Mouse (Mus musculus): ENCODE results near the gene Il12rb1. TPM values are rescaled to one million over a fixed set of nuclear protein-coding genes. Genes with fewer than 3 reads are reported as not detected.

Il12rb1 gene
- polyA plus RNA-seq, 1 experiment from 2014 or later, result 0.22 TPM

GRCm38 (mm10) chr8:70843214-70843773, 35.0 kb downstream of the Il12rb1 start:
- H3K4me1 ChIP-seq (replicated peaks), result peaks cover 77% of the 10 kb centered on the region
- H3K4me2 ChIP-seq, result peak overlapping the region; percentile 91
- peak overlapping the region; percentile 72 for H3K9ac ChIP-seq
- H3K27ac ChIP-seq (replicated peaks), result peak overlapping the region; percentile 98
- H3K9me3 ChIP-seq (replicated peaks), result no peaks in the 10 kb centered on the region
- peak; percentile 55 for ATAC-seq (ENCODE audit: insufficient read depth)
- H3K27me3 ChIP-seq, result peaks cover 17% of the 10 kb centered on the region
- 17% methylated on average over 5 of the region's 5 CpGs for WGBS (ENCODE audit: insufficient replicate concordance)
- H3K4me3 ChIP-seq (replicated peaks), result peak overlapping the region; percentile 63
- no peaks in the 10 kb centered on the region for H3K36me3 ChIP-seq (replicated peaks)

DNA sequence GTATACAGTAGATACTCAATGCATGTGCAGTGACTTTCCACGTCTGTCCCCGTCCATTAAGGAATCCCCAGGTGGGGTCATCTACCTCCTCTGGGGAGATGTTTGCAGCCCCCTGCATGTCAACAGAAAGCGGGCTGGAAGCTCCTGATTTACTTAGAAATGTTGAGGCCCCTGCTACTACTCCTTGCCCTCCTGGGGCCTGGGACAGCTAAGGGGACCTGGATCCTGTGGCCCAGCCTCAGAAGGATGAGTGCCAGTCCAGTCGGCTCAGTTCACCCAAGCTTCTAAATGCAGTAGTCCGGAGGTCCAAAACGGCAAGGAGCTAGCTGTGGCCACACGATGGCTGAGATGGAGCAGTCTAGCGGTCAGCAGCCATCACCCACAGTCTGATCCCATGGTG, 35.7 kb downstream of the Il12rb1 start:
- Histone ChIP-seq H3K4me3 (replicated peaks) (peak overlapping the region; percentile 63), H3K4me1 (replicated peaks) (peaks cover 70% of the 10 kb centered on the region), H3K27ac (replicated peaks) (peak overlapping the region; percentile 98), H3K4me2 (peak overlapping the region; percentile 91), H3K9me3 (replicated peaks) (no peaks in the 10 kb centered on the region), H3K9ac (peak overlapping the region; percentile 72), H3K36me3 (replicated peaks) (no peaks in the 10 kb centered on the region), H3K27me3 (peaks cover 24% of the 10 kb centered on the region)
- 63% methylated on average over 8 of the region's 8 CpGs for WGBS (ENCODE audit: insufficient replicate concordance)
- no peak for ATAC-seq (ENCODE audit: insufficient read depth)

GRCm38 (mm10) chr8:70844523-70844922, 36.3 kb downstream of the Il12rb1 start:
- 2% methylated on average over 6 of the region's 6 CpGs for WGBS (ENCODE audit: insufficient replicate concordance)
- peak overlapping the region; percentile 91 for H3K4me2 ChIP-seq
- H3K9ac ChIP-seq, result peak overlapping the region; percentile 72
- no peaks in the 10 kb centered on the region for H3K9me3 ChIP-seq (replicated peaks)
- H3K4me3 ChIP-seq (replicated peaks), result peak overlapping the region; percentile 63
- H3K27me3 ChIP-seq, result peaks cover 29% of the 10 kb centered on the region
- H3K4me1 ChIP-seq (replicated peaks), result peaks cover 69% of the 10 kb centered on the region
- peak overlapping the region; percentile 98 for H3K27ac ChIP-seq (replicated peaks)
- H3K36me3 ChIP-seq (replicated peaks), result no peaks in the 10 kb centered on the region
- no peak for ATAC-seq (ENCODE audit: insufficient read depth)

- Histone ChIP-seq H3K9ac (peak overlapping the region; percentile 12; the same call in 1 of the 2 replicates), H3K27me3 (peaks cover 30% of the 10 kb centered on the region), H3K4me1 (replicated peaks) (peaks cover 67% of the 10 kb centered on the region), H3K27ac (replicated peaks) (peak overlapping the region; percentile 98), H3K4me3 (replicated peaks) (no peak overlapping the region), H3K36me3 (replicated peaks) (no peaks in the 10 kb centered on the region), H3K4me2 (no peak overlapping the region), H3K9me3 (replicated peaks) (no peaks in the 10 kb centered on the region)
- 51% methylated on average over 5 of the region's 5 CpGs for WGBS (ENCODE audit: insufficient replicate concordance)
- no peak for ATAC-seq (ENCODE audit: insufficient read depth)
Measured at GRCm38 (mm10) chr8:70845108-70845507, 36.9 kb downstream of the Il12rb1 start.

GRCm38 (mm10) chr8:70846371-70847154, 38.3 kb downstream of the Il12rb1 start:
- 49% methylated on average over 15 of the region's 15 CpGs for WGBS (ENCODE audit: insufficient replicate concordance)
- Histone ChIP-seq H3K9me3 (replicated peaks) (no peaks in the 10 kb centered on the region), H3K27ac (replicated peaks) (no peak overlapping the region), H3K4me3 (replicated peaks) (no peak overlapping the region), H3K36me3 (replicated peaks) (no peaks in the 10 kb centered on the region), H3K4me1 (replicated peaks) (peaks cover 64% of the 10 kb centered on the region), H3K9ac (no peak overlapping the region), H3K27me3 (peaks cover 30% of the 10 kb centered on the region), H3K4me2 (no peak overlapping the region)
- no peak for ATAC-seq (ENCODE audit: insufficient read depth)

DNA sequence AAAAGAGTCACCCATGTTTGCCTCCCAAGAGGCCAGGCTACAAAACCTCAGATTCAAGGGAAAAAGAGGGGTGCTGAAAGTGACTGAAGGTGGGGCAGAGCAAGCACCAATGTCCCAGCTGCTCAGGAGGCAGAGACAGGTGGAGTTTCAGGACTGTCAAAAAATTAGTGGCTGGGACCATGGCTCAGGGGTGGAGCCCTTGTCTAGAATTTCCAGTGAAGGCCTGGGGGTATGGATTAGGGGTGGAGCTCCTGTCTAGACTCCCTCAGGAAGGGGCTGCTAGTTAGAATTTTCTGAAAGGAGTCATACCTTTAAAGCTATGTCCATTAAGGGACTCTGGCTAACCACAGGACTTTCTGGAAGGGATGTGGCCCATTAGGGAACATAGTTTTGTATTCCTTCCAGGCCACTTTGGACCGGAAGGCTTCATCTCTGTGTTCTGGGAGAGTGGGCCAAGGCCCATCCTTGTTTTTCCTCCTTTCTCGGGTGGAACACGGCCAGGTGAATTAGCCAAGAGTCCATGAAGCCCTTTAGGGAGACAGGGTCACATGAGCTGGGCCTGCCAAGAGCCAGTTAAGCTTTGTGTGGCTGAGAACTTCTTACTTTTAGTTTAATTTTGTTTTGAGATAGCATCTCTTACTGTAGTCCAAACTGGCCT, 41.2 kb downstream of the Il12rb1 start:
- Histone ChIP-seq H3K4me3 (replicated peaks) (no peak overlapping the region), H3K27me3 (peaks cover 46% of the 10 kb centered on the region), H3K36me3 (replicated peaks) (no peaks in the 10 kb centered on the region), H3K9ac (no peak overlapping the region), H3K9me3 (replicated peaks) (no peaks in the 10 kb centered on the region), H3K4me2 (no peak overlapping the region), H3K4me1 (replicated peaks) (peaks cover 40% of the 10 kb centered on the region), H3K27ac (replicated peaks) (no peak overlapping the region)
- ATAC-seq (ENCODE audit: insufficient read depth), result no peak
- WGBS (ENCODE audit: insufficient replicate concordance), result 66% methylated on average over 3 of the region's 3 CpGs

DNA sequence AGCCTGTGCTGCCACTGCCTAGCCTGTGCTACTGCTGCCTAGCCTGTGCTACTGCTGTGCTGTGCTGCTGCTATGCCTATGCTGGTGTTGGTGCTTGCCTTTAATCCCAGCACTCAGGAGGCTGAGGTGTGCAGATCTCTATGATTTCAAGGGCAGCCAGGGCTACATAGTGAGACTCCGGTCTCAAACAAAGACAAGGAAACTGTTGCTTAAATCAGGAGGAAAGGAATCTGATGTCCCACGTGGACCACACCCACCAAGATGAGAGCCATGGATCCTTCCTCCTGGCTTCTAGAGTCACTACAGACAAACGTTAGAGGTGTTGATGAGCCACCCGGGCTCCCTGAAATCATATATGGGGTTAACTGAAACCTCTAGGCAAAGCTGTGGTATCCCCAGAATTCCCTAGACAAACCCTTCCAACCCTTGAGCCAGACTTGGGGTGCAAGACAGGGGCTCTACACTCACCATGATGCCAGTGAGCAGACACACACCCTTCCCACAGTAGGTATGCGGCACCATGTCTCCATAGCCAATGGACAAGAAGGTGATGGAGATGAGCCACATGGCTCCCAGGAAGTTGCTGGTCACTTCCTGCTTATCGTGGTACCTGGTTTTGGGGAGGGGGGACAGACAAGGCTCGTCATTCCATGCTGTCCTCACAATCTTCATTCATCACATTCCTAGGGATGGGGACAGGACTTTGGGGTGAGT, 42.0 kb downstream of the Il12rb1 start:
- no peak overlapping the region for H3K9ac ChIP-seq
- peaks cover 54% of the 10 kb centered on the region for H3K27me3 ChIP-seq
- H3K4me1 ChIP-seq (replicated peaks), result peaks cover 32% of the 10 kb centered on the region
- H3K36me3 ChIP-seq (replicated peaks), result no peaks in the 10 kb centered on the region
- no peak overlapping the region for H3K27ac ChIP-seq (replicated peaks)
- ATAC-seq (ENCODE audit: insufficient read depth), result no peak
- H3K4me2 ChIP-seq, result no peak overlapping the region
- no peak overlapping the region for H3K4me3 ChIP-seq (replicated peaks)
- WGBS (ENCODE audit: insufficient replicate concordance), result 54% methylated on average over 7 of the region's 7 CpGs
- no peaks in the 10 kb centered on the region for H3K9me3 ChIP-seq (replicated peaks)

- Histone ChIP-seq H3K36me3 (replicated peaks) (no peaks in the 10 kb centered on the region), H3K9ac (no peak overlapping the region), H3K9me3 (replicated peaks) (no peaks in the 10 kb centered on the region), H3K4me2 (no peak overlapping the region), H3K4me1 (replicated peaks) (peaks cover 27% of the 10 kb centered on the region), H3K27me3 (peaks cover 61% of the 10 kb centered on the region), H3K4me3 (replicated peaks) (no peak overlapping the region), H3K27ac (replicated peaks) (no peak overlapping the region)
- WGBS (ENCODE audit: insufficient replicate concordance), result 66% methylated on average over 4 of the region's 4 CpGs
- ATAC-seq (ENCODE audit: insufficient read depth), result no peak
Measured at GRCm38 (mm10) chr8:70850947-70851346, 42.7 kb downstream of the Il12rb1 start.

- H3K27me3 ChIP-seq, result peaks cover 63% of the 10 kb centered on the region
- H3K4me1 ChIP-seq (replicated peaks), result peaks cover 26% of the 10 kb centered on the region
- WGBS (ENCODE audit: insufficient replicate concordance), result 58% methylated on average over 6 of the region's 6 CpGs
- H3K9ac ChIP-seq, result no peak overlapping the region
- no peak overlapping the region for H3K4me3 ChIP-seq (replicated peaks)
- H3K36me3 ChIP-seq (replicated peaks), result no peaks in the 10 kb centered on the region
- H3K9me3 ChIP-seq (replicated peaks), result no peaks in the 10 kb centered on the region
- no peak for ATAC-seq (ENCODE audit: insufficient read depth)
- no peak overlapping the region for H3K4me2 ChIP-seq
- no peak overlapping the region for H3K27ac ChIP-seq (replicated peaks)
Measured at GRCm38 (mm10) chr8:70851837-70852236, 43.6 kb downstream of the Il12rb1 start.

DNA sequence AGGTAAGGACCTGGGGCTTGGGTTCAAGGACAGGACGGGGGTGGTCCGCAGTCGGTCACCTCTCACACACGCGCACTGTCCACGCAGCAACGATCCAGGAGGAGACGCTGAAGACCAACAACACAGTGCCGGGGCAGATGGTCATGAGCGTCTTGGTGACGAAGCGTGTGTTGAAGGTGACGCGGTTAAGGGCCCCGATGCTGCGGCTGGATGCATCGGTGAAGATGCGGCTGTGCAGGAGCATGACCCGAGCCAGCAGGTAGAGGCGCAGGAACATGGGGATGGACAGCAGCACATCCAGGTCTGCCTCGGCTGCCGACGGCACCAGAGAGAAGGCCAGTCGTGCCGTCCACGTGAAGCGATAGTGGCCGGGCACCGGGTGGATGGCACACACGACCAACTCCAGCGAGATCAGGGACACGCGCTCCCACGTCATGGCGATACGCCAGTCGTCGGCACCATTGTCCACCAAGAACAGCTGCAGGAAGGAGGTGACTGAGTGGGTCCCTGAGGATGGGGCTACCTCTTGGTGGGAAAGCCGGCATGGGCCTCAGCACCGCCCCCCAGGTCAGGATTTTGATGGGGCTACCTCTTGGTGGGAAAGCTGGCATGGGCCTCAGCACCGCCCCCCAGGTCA, 44.5 kb downstream of the Il12rb1 start:
- H3K27ac ChIP-seq (replicated peaks), result no peak overlapping the region
- H3K9ac ChIP-seq, result no peak overlapping the region
- no peak overlapping the region for H3K4me3 ChIP-seq (replicated peaks)
- H3K9me3 ChIP-seq (replicated peaks), result no peaks in the 10 kb centered on the region
- no peaks in the 10 kb centered on the region for H3K36me3 ChIP-seq (replicated peaks)
- 83% methylated on average over 41 of the region's 41 CpGs for WGBS (ENCODE audit: insufficient replicate concordance)
- ATAC-seq (ENCODE audit: insufficient read depth), result no peak
- H3K4me2 ChIP-seq, result no peak overlapping the region
- peaks cover 62% of the 10 kb centered on the region for H3K27me3 ChIP-seq
- H3K4me1 ChIP-seq (replicated peaks), result peaks cover 31% of the 10 kb centered on the region
